Mouse (Mus musculus) heart, postnatal 0 days (tissue): ENCODE measurements around the gene Hoxa13. TPM values are rescaled to one million over a fixed set of nuclear protein-coding genes. Genes with fewer than 3 reads are reported as not detected.

Experiments
- ATAC-seq: fragments of 200-750 bp; cut with Nextera tagmentation; 2 replicates; pipeline ENCODE4 v1.8.0; 2017; ENCODE audit warnings: low read depth, moderate number of reproducible peaks, moderate library complexity; ENCODE audit not compliant: insufficient read depth
- DNase-seq: peaks from one replicate; pipeline ENCODE4 v3.0.0-alpha.2; 2016; ENCODE audit warnings: low spot score
- H3K27ac ChIP-seq: fragments of 300-500 bp; sonication (generic); 2 replicates; pipeline ENCODE4 v1.5.1; 2014; ENCODE audit warnings: low read depth, mild to moderate bottlenecking
- H3K27me3 ChIP-seq: fragments of 300-500 bp; sonication (generic); 2 replicates; pipeline ENCODE4 v1.6.1; 2014; ENCODE audit warnings: low read length, mixed read lengths; ENCODE audit not compliant: control insufficient read depth, insufficient read depth
- H3K36me3 ChIP-seq: fragments of 300-500 bp; sonication (generic); replicated peaks from 2 replicates; pipeline ENCODE4 v1.6.1; 2014; ENCODE audit warnings: low read length, mixed read lengths; ENCODE audit not compliant: control insufficient read depth, insufficient read depth
- H3K4me1 ChIP-seq: fragments of 300-500 bp; sonication (generic); 2 replicates; pipeline ENCODE4 v1.6.1; 2014; ENCODE audit warnings: antibody characterized with exemption; ENCODE audit not compliant: control insufficient read depth, insufficient read depth
- H3K4me2 ChIP-seq: fragments of 300-500 bp; sonication (generic); 2 replicates; pipeline ENCODE4 v1.6.1; 2014; ENCODE audit warnings: low read depth, mild to moderate bottlenecking, low read length, moderate library complexity
- H3K4me3 ChIP-seq: fragments of 300-500 bp; sonication (generic); 2 replicates; pipeline ENCODE4 v1.5.1; 2014; ENCODE audit warnings: low read depth, low read length
- H3K9ac ChIP-seq: fragments of 300-500 bp; sonication (generic); replicated peaks from 2 replicates; pipeline ENCODE4 v1.6.1; 2014; ENCODE audit warnings: low read depth, low read length, mixed read lengths
- H3K9me3 ChIP-seq: fragments of 300-500 bp; sonication (generic); replicated peaks from 2 replicates; pipeline ENCODE4 v1.6.1; 2016; ENCODE audit warnings: low read length; ENCODE audit not compliant: control insufficient read depth
- CTCF ChIP-seq: IDR thresholded peaks from 2 replicates; pipeline ENCODE4 v1.5.1; 2016; ENCODE audit warnings: antibody characterized with exemption, control low read depth, low read depth
- EP300 ChIP-seq: IDR thresholded peaks from 2 replicates; pipeline ENCODE4 v1.6.1; 2016; ENCODE audit warnings: antibody characterized with exemption, low read depth
- WGBS: fragments of 180-500 bp; shearing (Covaris S2); extraction: QIAGEN DNeasy Blood & Tissue Kit; methylation state at CpG from one replicate; pipeline ENCODE4 v1.1.7; 2014; 5-methylcytosine and 5-hydroxymethylcytosine counted together
- polyA plus RNA-seq: library from polyadenylated mRNA; unstranded; fragments of >200 nt; fragmentation: Nextera tagmentation; extraction: Ambion mirVana; gene quantifications from 2 replicates; pipeline ENCODE4 v1.2.1, GENCODE M21; 2015
- total RNA-seq: library from RNA; depleted of rRNA; stranded (reverse); fragments of >200 nt; gene quantifications from 2 replicates; pipeline ENCODE4 v1.2.3, GENCODE M21; 2014; ENCODE audit warnings: low replicate concordance

The Hoxa13 gene
- total and polyA plus RNA-seq, 2 experiments from 2014 or later = not detected

DNA sequence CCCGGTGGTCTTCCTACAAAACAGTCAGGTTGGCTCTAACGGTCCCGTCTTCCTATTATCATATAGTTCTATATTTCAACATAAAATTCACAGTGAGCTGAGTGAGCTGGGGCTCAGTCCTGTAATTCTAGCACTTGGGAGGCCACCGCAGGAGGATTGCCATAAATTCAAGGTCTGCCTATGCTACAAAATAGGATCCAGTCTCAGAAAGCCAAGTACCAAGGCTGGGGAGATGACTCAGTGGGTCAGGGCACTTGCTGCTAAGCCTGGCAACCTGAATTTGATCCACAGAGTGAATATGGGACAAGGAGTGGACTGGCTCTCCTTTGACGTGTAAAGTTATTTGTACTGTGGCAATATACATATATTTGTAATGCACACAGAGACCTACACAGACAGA, 23.2 kb upstream of the Hoxa13 start:
- 82% methylated on average over 5 of the region's 5 CpGs for WGBS

GRCm38 (mm10) chr6:52281084-52281483, 20.4 kb upstream of the Hoxa13 start:
- H3K27me3 ChIP-seq = peaks cover 41% of the 10 kb centered on the region
- H3K9me3 ChIP-seq = no peaks in the 10 kb centered on the region
- no peak for DNase-seq
- H3K4me3 ChIP-seq = no peak overlapping the region
- H3K4me1 ChIP-seq = no peaks in the 10 kb centered on the region
- no peak for TF ChIP-seq CTCF
- no peak for TF ChIP-seq EP300
- H3K36me3 ChIP-seq = no peaks in the 10 kb centered on the region
- 45% methylated on average over 12 of the region's 12 CpGs for WGBS
- no peak overlapping the region for H3K27ac ChIP-seq
- H3K4me2 ChIP-seq = no peak overlapping the region
- H3K9ac ChIP-seq = no peak overlapping the region
- no peak for ATAC-seq

More for the DNA sequence above, 23.2 kb upstream of the Hoxa13 start:
- no peak overlapping the region for H3K4me3 ChIP-seq
- DNase-seq = no peak
- TF ChIP-seq EP300 (no peak), CTCF (no peak)
- no peak overlapping the region for H3K9ac ChIP-seq
- H3K27ac ChIP-seq = no peak overlapping the region
- H3K4me2 ChIP-seq = no peak overlapping the region
- no peaks in the 10 kb centered on the region for H3K4me1 ChIP-seq
- peaks cover 31% of the 10 kb centered on the region for H3K27me3 ChIP-seq
- no peak for ATAC-seq
- H3K9me3 ChIP-seq = no peaks in the 10 kb centered on the region
- H3K36me3 ChIP-seq = no peaks in the 10 kb centered on the region

- TF ChIP-seq EP300 (no peak), CTCF (no peak)
- Histone ChIP-seq H3K27ac (no peak overlapping the region), H3K9ac (no peak overlapping the region), H3K4me2 (no peak overlapping the region), H3K4me1 (no peaks in the 10 kb centered on the region), H3K27me3 (peaks cover 78% of the 10 kb centered on the region), H3K36me3 (no peaks in the 10 kb centered on the region), H3K4me3 (no peak overlapping the region), H3K9me3 (no peaks in the 10 kb centered on the region)
- ATAC-seq = no peak
- WGBS = 10% methylated on average over 5 of the region's 5 CpGs
- no peak for DNase-seq
These were observed 16.2 kb upstream of the Hoxa13 start for GRCm38 (mm10) chr6:52276920-52277319.

GRCm38 (mm10) chr6:52276382-52276781, 15.7 kb upstream of the Hoxa13 start:
- peaks cover 83% of the 10 kb centered on the region for H3K27me3 ChIP-seq

DNA sequence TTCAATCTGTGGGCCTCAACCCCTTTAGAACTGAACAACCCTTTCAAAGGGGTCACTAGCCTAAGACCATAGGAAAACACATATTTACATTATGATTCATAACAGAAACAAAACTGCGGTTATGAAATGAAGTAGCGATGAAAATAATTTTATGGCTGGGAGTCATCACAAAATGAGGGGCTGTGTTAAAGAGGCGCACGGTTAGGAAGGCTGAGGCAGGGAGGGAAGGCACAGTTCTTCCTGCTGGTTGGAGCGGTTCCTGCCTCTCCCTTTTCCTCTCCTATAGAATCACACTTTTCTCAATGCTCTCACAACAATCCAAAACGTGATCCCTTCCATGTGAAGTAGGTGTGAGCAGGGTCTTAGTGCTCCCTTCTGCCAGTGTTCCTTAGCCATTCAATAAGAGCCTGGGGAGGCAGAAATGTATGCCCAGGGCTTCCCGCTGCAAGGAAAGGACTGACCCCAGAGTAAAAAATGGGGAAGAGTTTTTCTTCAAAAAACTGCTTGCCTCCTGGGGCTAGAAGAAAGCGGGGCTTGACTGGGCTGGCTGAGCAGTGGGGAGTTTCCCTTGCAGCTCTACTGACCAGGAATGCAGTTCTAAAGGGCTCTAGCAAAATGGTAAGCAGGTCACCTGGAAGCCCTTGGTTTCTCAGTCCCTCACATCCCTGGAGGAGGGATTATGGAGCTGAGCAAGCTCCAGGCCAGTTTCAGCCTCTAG, 15.0 kb upstream of the Hoxa13 start:
- ATAC-seq (no peak), DNase-seq (no peak)
- no peak for TF ChIP-seq EP300
- no peak for TF ChIP-seq CTCF
- H3K4me1 ChIP-seq = no peaks in the 10 kb centered on the region
- no peak overlapping the region for H3K4me3 ChIP-seq
- no peak overlapping the region for H3K9ac ChIP-seq
- no peaks in the 10 kb centered on the region for H3K36me3 ChIP-seq
- peaks cover 84% of the 10 kb centered on the region for H3K27me3 ChIP-seq
- H3K27ac ChIP-seq = no peak overlapping the region
- no peak overlapping the region for H3K4me2 ChIP-seq
- H3K9me3 ChIP-seq = no peaks in the 10 kb centered on the region
- 18% methylated on average over 8 of the region's 8 CpGs for WGBS

More at GRCm38 (mm10) chr6:52276382-52276781, 15.7 kb upstream of the Hoxa13 start:
- Histone ChIP-seq H3K36me3 (no peaks in the 10 kb centered on the region), H3K27ac (no peak overlapping the region), H3K4me3 (no peak overlapping the region), H3K9ac (no peak overlapping the region), H3K9me3 (no peaks in the 10 kb centered on the region), H3K4me1 (no peaks in the 10 kb centered on the region), H3K4me2 (no peak overlapping the region)
- no peak for DNase-seq
- no peak for ATAC-seq
- 5% methylated on average over 6 of the region's 6 CpGs for WGBS
- TF ChIP-seq EP300 (no peak), CTCF (no peak)

- H3K4me1 ChIP-seq = no peaks in the 10 kb centered on the region
- 8% methylated on average over 11 of the region's 11 CpGs for WGBS
- H3K4me2 ChIP-seq = no peak overlapping the region
- no peak for ATAC-seq
- no peak overlapping the region for H3K27ac ChIP-seq
- DNase-seq = no peak
- H3K27me3 ChIP-seq = peaks cover 89% of the 10 kb centered on the region
- H3K36me3 ChIP-seq = no peaks in the 10 kb centered on the region
- H3K4me3 ChIP-seq = no peak overlapping the region
- no peaks in the 10 kb centered on the region for H3K9me3 ChIP-seq
- no peak for TF ChIP-seq CTCF
- TF ChIP-seq EP300 = no peak
- no peak overlapping the region for H3K9ac ChIP-seq
These were observed 13.9 kb upstream of the Hoxa13 start for GRCm38 (mm10) chr6:52274576-52274975.
